In genomic region chr15:12896022-12897009, GRCm38 (mm10) we compare ENCODE assay signal across 21 mouse cellular contexts.
DNase-seq lines count a peak whose midpoint lies in the region; ATAC-seq and TF ChIP-seq lines count a peak whose summit lies in the region.
"Had no signal": no experiment of that assay in that cellular context is flagged by ENCODE, and none has a peak within 500 bp of the region (broad histone marks: within the 10 kb centered on the region; RNA-seq: fewer than 3 reads in every experiment).

No protein-coding gene starts in this region.

- H3K4me3 ChIP-seq in G1E (ENCODE audit: low read depth, low read length), result peak overlapping the region; percentile 65; the same call in 1 of the 2 replicates
- H3K4me3 ChIP-seq in bone marrow, adult 2 months (replicated peaks; ENCODE audit: control insufficient read depth, low read depth, low read length), result no peak overlapping the region
- no peak overlapping the region for H3K4me3 ChIP-seq in liver, embryonic 16.5 days (ENCODE audit: low read depth, low read length)
- H3K4me3 ChIP-seq in kidney, embryonic 16.5 days (ENCODE audit: low read length), result no peak overlapping the region
- H3K4me3 ChIP-seq: forebrain, embryonic 13.5 days; heart, embryonic 13.5 days; limb, embryonic 15.5 days; midbrain, embryonic 15.5 days; myocyte; neural tube, embryonic 15.5 days had no signal

- peak; percentile 76 for ATAC-seq in G1E (ENCODE audit: extremely low read depth, insufficient number of reproducible peaks, low FRiP score, poor library complexity, severe bottlenecking)
- ATAC-seq in erythroid progenitor cell, adult 5-6 weeks (replicated peaks; ENCODE audit: low FRiP score, poor library complexity, severe bottlenecking), result peak; percentile 75
- peak; percentile 88 for ATAC-seq in liver, embryonic 16.5 days (ENCODE audit: low read depth)
- ATAC-seq in kidney, embryonic 16.5 days (ENCODE audit: low FRiP score, low TSS enrichment), result no peak
- ATAC-seq: forebrain, embryonic 13.5 days; lung, postnatal 0 days had no signal

- peaks cover 77% of the 10 kb centered on the region for H3K4me1 ChIP-seq in G1E (ENCODE audit: insufficient read depth, low read depth, low read length)
- no peaks in the 10 kb centered on the region; the same call in 1 of the 2 replicates for H3K4me1 ChIP-seq in bone marrow, adult 2 months (ENCODE audit: control insufficient read depth, insufficient read depth, low read length)
- H3K4me1 ChIP-seq in liver, embryonic 16.5 days (ENCODE audit: control insufficient read depth, low read depth, low read length), result peaks cover 14% of the 10 kb centered on the region
- H3K4me1 ChIP-seq in kidney, embryonic 16.5 days (ENCODE audit: insufficient read depth, low read length), result no peaks in the 10 kb centered on the region
- H3K4me1 ChIP-seq: forebrain, embryonic 13.5 days; heart, embryonic 13.5 days; limb, embryonic 15.5 days; midbrain, embryonic 15.5 days; neural tube, embryonic 15.5 days had no signal

- H3K9me3 ChIP-seq in G1E (replicated peaks), result peaks cover 3% of the 10 kb centered on the region
- no peaks in the 10 kb centered on the region for H3K9me3 ChIP-seq in liver, embryonic 16.5 days (replicated peaks; ENCODE audit: control insufficient read depth, low read length)
- no peaks in the 10 kb centered on the region for H3K9me3 ChIP-seq in kidney, embryonic 16.5 days (ENCODE audit: low read length)
- H3K9me3 ChIP-seq: forebrain, embryonic 13.5 days; heart, embryonic 13.5 days; limb, embryonic 15.5 days; midbrain, embryonic 15.5 days; neural tube, embryonic 15.5 days had no signal

- H3K36me3 ChIP-seq in G1E (replicated peaks), result peaks cover 72% of the 10 kb centered on the region
- peaks cover 12% of the 10 kb centered on the region for H3K36me3 ChIP-seq in liver, embryonic 16.5 days (ENCODE audit: control insufficient read depth, insufficient read depth)
- peaks cover 58% of the 10 kb centered on the region for H3K36me3 ChIP-seq in kidney, embryonic 16.5 days (ENCODE audit: insufficient read depth, low read length)

- 70% methylated on average over 18 of the region's 18 CpGs for WGBS in bone marrow, adult 2 months
- 44% methylated on average over 18 of the region's 18 CpGs for WGBS in liver, embryonic 16.5 days (ENCODE audit: insufficient replicate concordance)
- WGBS in kidney, embryonic 16.5 days, result 92% methylated on average over 18 of the region's 18 CpGs

- no peak for TF ChIP-seq POLR2A in bone marrow, adult 2 months (IDR thresholded peaks at IDR 0.05; ENCODE audit: borderline replicate concordance, control insufficient read depth, low read depth, low read length)

- no peaks in the 10 kb centered on the region for H3K27me3 ChIP-seq in G1E (ENCODE audit: insufficient read depth, low read length)
- no peaks in the 10 kb centered on the region for H3K27me3 ChIP-seq in liver, embryonic 16.5 days (ENCODE audit: control insufficient read depth, insufficient read depth, low read depth, low read length)
- H3K27me3 ChIP-seq in kidney, embryonic 16.5 days (ENCODE audit: insufficient read depth, low read length), result no peaks in the 10 kb centered on the region
- H3K27me3 ChIP-seq: forebrain, embryonic 13.5 days; heart, embryonic 13.5 days; limb, embryonic 15.5 days; midbrain, embryonic 15.5 days; neural tube, embryonic 15.5 days had no signal

- peak; percentile 50 for DNase-seq in G1E (ENCODE audit: low spot score)
- DNase-seq in right cerebral cortex, postnatal 14 days, result no peak
- no peak for DNase-seq in testis, postnatal 10 days (ENCODE audit: low spot score)
- DNase-seq: adrenal gland, postnatal 36 days; cerebellum, postnatal 10 days; gastrocnemius, postnatal 10 days; heart, adult 18-20 months; heart, postnatal 36 days; right cerebral cortex, postnatal 25 days had no signal

- H3K9ac ChIP-seq in liver, embryonic 16.5 days (ENCODE audit: low read depth, low read length), result no peak overlapping the region
- H3K9ac ChIP-seq in kidney, embryonic 16.5 days (replicated peaks; ENCODE audit: low read length), result no peak overlapping the region
- H3K9ac ChIP-seq: forebrain, embryonic 13.5 days; heart, embryonic 13.5 days; hindbrain, embryonic 14.5 days; limb, embryonic 15.5 days; midbrain, embryonic 15.5 days; neural tube, embryonic 15.5 days had no signal

- TF ChIP-seq CTCF in G1E (IDR thresholded peaks at IDR 0.05; ENCODE audit: low read depth, low read length), result no peak
- TF ChIP-seq CTCF in bone marrow, adult 2 months (IDR thresholded peaks at IDR 0.05; ENCODE audit: control insufficient read depth, insufficient read depth, low read length), result no peak

- peak overlapping the region; percentile 2; the same call in 1 of the 2 replicates for H3K27ac ChIP-seq in bone marrow, adult 2 months (ENCODE audit: control insufficient read depth, insufficient read depth, low read depth, low read length, poor library complexity)
- H3K27ac ChIP-seq in liver, embryonic 16.5 days (ENCODE audit: low read length), result peak overlapping the region; percentile 58
- H3K27ac ChIP-seq in kidney, embryonic 16.5 days (ENCODE audit: low read length), result no peak overlapping the region
- H3K27ac ChIP-seq: forebrain, embryonic 13.5 days; heart, embryonic 13.5 days; hindbrain, embryonic 14.5 days; limb, embryonic 15.5 days; midbrain, embryonic 15.5 days; neural tube, embryonic 15.5 days had no signal

- H3K4me2 ChIP-seq in liver, embryonic 16.5 days (ENCODE audit: low read depth, low read length), result peak overlapping the region; percentile 38
- no peak overlapping the region for H3K4me2 ChIP-seq in kidney, embryonic 16.5 days (replicated peaks; ENCODE audit: low read depth, low read length)
- H3K4me2 ChIP-seq: forebrain, embryonic 13.5 days; heart, embryonic 13.5 days; hindbrain, embryonic 14.5 days; limb, embryonic 15.5 days; midbrain, embryonic 15.5 days; neural tube, embryonic 15.5 days had no signal
